Mouse (Mus musculus): ENCODE results near the gene Sf3a2. TPM values are rescaled to one million over a fixed set of nuclear protein-coding genes. Genes with fewer than 3 reads are reported as not detected.

The Sf3a2 gene
- polyA plus RNA-seq (2011; ENCODE audit: insufficient read depth, insufficient read length, low replicate concordance, missing spikeins) = 26.5 and 34.5 TPM in 2 replicates

- TF ChIP-seq POLR2A (IDR thresholded peaks at IDR 0.05; ENCODE audit: borderline replicate concordance, control insufficient read depth, low read depth, low read length) (peak; percentile 78), CTCF (IDR thresholded peaks at IDR 0.05; ENCODE audit: control insufficient read depth, insufficient read depth, low read length) (no peak)
- Histone ChIP-seq H3K4me3 (replicated peaks; ENCODE audit: control insufficient read depth, low read depth, low read length) (peak within 1 kb of the TSS; percentile 78), H3K4me1 (ENCODE audit: control insufficient read depth, insufficient read depth, low read length) (peaks cover 2% of the 10 kb centered on the region; the same call in 1 of the 2 replicates), H3K27ac (ENCODE audit: control insufficient read depth, insufficient read depth, low read depth, low read length, poor library complexity) (peak within 1 kb of the TSS; percentile 98)
- WGBS = under 1% methylated on average over 104 of the region's 104 CpGs
Measured at GRCm38 (mm10) chr10:80798150-80799006, at the start of gene Sf3a2, which contains the start of gene Plekhj1. Gene Sf3a2, plus strand, starts transcription at chr10:80798198. Gene Plekhj1, minus strand, starts transcription at chr10:80798626.

DNA sequence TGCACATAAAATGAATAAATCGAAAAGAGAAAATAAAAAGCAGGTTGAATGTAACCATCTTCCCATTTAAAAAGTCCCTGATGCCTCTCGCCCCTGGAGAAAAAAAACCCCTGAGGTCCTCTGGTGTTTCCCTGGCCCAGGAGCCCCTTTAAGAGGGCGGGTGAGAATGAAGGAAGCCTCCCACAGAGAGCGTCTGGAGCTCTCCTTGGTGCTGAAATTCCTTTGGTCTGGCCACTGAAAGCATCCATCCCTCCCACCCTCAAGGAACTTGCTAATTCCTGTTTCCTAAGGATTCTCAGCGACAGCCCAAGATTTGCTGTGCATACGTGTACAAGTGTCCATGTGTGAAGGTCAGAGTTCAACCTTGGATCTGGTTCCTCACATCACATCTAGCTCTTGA, 49.4 kb upstream of the Sf3a2 start:
- WGBS = 11% methylated on average over 6 of the region's 6 CpGs
- peaks cover 3% of the 10 kb centered on the region; the same call in 1 of the 2 replicates for H3K4me1 ChIP-seq (ENCODE audit: control insufficient read depth, insufficient read depth, low read length)
- H3K27ac ChIP-seq (ENCODE audit: control insufficient read depth, insufficient read depth, low read depth, low read length, poor library complexity) = no peak overlapping the region
- no peak for TF ChIP-seq CTCF (IDR thresholded peaks at IDR 0.05; ENCODE audit: control insufficient read depth, insufficient read depth, low read length)
- no peak for TF ChIP-seq POLR2A (IDR thresholded peaks at IDR 0.05; ENCODE audit: borderline replicate concordance, control insufficient read depth, low read depth, low read length)
- H3K4me3 ChIP-seq (replicated peaks; ENCODE audit: control insufficient read depth, low read depth, low read length) = no peak overlapping the region

DNA sequence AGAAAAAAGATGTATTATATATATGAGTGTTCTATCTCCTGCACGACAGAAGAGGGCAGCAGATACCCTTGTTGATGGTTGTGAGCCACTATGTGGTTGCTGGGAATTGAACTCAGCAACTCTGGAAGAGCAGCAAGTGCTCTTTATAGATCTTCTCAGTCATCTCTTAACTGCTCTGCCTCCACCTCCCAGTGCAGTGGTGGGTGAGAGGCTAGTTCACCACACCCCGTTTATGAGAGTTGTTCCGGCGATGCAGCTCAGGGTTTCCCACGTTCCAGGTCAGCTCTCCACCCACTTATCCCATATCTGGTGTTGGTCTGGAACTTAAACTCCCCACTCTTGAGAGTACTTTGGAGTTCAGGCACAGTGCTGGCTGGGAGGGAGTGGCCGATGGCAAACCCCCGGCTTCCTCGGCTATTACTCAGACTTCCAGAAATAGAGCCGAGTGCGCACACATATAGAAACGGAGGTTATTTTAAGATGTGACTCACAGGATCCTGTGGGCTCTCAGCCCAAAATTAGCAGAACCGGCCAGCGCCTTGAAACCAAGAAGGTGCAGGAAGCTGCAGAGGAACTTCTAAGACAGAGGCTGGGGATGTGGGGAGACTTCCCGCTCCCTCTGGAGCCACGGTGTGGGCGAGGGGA, 46.7 kb upstream of the Sf3a2 start:
- H3K4me1 ChIP-seq (ENCODE audit: control insufficient read depth, insufficient read depth, low read length) = peaks cover 3% of the 10 kb centered on the region; the same call in 1 of the 2 replicates
- no peak overlapping the region for H3K4me3 ChIP-seq (replicated peaks; ENCODE audit: control insufficient read depth, low read depth, low read length)
- TF ChIP-seq POLR2A (IDR thresholded peaks at IDR 0.05; ENCODE audit: borderline replicate concordance, control insufficient read depth, low read depth, low read length) (no peak), CTCF (IDR thresholded peaks at IDR 0.05; ENCODE audit: control insufficient read depth, insufficient read depth, low read length) (no peak)
- H3K27ac ChIP-seq (ENCODE audit: control insufficient read depth, insufficient read depth, low read depth, low read length, poor library complexity) = no peak overlapping the region
- WGBS = under 1% methylated on average over 16 of the region's 16 CpGs

DNA sequence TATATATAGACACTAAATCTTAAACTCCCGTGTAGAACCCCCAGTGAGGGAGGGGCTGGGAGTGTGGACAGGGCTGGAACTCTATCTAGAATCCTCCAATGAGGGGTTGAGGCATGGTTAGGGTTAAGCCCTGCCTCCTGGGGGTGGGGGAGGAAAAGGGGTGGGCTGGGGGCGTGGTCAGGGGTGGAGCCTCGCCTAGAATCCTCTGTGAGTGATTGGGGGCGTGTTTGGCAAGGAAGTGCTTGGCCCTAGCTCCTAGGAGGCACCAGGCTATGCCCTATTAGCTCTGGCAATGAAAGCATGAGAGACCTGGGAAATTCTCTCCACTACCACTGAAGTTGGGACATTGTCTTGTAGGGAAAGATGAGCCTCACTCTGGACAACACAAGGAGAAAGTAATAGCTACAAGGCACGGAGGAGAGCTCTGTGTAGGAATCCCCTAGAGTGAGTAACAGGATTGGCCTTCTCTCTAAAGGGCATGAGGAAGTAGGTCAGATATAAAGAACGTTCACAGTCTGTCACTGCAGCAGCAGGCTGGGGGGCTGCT, 45.8 kb upstream of the Sf3a2 start:
- TF ChIP-seq POLR2A (IDR thresholded peaks at IDR 0.05; ENCODE audit: borderline replicate concordance, control insufficient read depth, low read depth, low read length) (no peak), CTCF (IDR thresholded peaks at IDR 0.05; ENCODE audit: control insufficient read depth, insufficient read depth, low read length) (no peak)
- no peak overlapping the region for H3K27ac ChIP-seq (ENCODE audit: control insufficient read depth, insufficient read depth, low read depth, low read length, poor library complexity)

DNA sequence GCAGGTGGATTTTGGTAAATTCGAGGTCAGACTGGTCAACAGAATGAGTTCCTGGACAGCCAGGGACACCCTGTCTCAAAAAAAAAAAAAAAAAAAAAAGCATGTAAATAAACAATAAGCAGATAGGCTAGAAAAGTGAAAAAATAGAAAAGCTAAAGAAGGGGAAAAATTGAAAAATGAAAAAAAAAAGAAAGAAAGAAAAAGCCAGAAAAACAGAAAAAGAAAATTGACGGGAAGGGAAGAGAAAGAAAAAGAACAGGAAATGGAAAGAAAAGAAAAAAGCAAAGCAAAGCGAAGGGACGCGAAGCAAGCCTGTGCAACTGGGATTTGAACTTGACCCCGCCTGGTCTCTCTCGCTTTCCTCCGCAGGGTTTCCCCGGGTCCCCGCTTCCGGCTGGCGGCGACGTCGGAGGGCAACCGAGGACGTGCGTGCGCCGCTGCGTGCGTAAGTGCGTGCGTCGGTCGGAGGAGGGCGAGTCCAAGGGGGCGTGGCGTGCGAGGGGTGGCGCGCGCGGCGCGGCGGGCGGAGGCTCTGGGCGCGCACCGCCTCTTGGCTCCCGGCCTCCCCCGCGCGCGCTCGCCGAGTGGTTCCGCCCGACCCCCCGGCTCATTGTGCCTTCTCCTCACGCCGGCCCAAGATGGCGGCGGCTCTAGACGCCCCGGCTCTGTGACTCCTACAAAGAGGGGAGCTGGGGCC, 43.3 kb upstream of the Sf3a2 start, which contains the start of gene Dot1l:
Dot1l (plus strand) TSS at position 613 of the 697 bp plus-strand sequence.
- WGBS = under 1% methylated on average over 48 of the region's 57 CpGs

More for the DNA sequence above, 45.8 kb upstream of the Sf3a2 start:
- 1% methylated on average over 6 of the region's 6 CpGs for WGBS
- no peak overlapping the region for H3K4me3 ChIP-seq (replicated peaks; ENCODE audit: control insufficient read depth, low read depth, low read length)
- peaks cover 7% of the 10 kb centered on the region for H3K4me1 ChIP-seq (ENCODE audit: control insufficient read depth, insufficient read depth, low read length)

GRCm38 (mm10) chr10:80755291-80756015, 42.5 kb upstream of the Sf3a2 start:
- Histone ChIP-seq H3K4me3 (replicated peaks; ENCODE audit: control insufficient read depth, low read depth, low read length) (peak overlapping the region; percentile 90), H3K4me1 (ENCODE audit: control insufficient read depth, insufficient read depth, low read length) (peaks cover 9% of the 10 kb centered on the region), H3K27ac (ENCODE audit: control insufficient read depth, insufficient read depth, low read depth, low read length, poor library complexity) (peak overlapping the region; percentile 78; the same call in 1 of the 2 replicates)
- under 1% methylated on average over 71 of the region's 75 CpGs for WGBS
- TF ChIP-seq CTCF (IDR thresholded peaks at IDR 0.05; ENCODE audit: control insufficient read depth, insufficient read depth, low read length) = no peak
- TF ChIP-seq POLR2A (IDR thresholded peaks at IDR 0.05; ENCODE audit: borderline replicate concordance, control insufficient read depth, low read depth, low read length) = no peak

More for the DNA sequence above, 43.3 kb upstream of the Sf3a2 start, which contains the start of gene Dot1l:
- peak within 1 kb of the TSS; percentile 78; the same call in 1 of the 2 replicates for H3K27ac ChIP-seq (ENCODE audit: control insufficient read depth, insufficient read depth, low read depth, low read length, poor library complexity)
- H3K4me3 ChIP-seq (replicated peaks; ENCODE audit: control insufficient read depth, low read depth, low read length) = peak within 1 kb of the TSS; percentile 90
- peaks cover 9% of the 10 kb centered on the region for H3K4me1 ChIP-seq (ENCODE audit: control insufficient read depth, insufficient read depth, low read length)
- peak; percentile 55; the same call in 1 of the 2 replicates for TF ChIP-seq POLR2A (IDR thresholded peaks at IDR 0.05; ENCODE audit: borderline replicate concordance, control insufficient read depth, low read depth, low read length)
- no peak; the same call in 1 of the 2 replicates for TF ChIP-seq CTCF (IDR thresholded peaks at IDR 0.05; ENCODE audit: control insufficient read depth, insufficient read depth, low read length)

DNA sequence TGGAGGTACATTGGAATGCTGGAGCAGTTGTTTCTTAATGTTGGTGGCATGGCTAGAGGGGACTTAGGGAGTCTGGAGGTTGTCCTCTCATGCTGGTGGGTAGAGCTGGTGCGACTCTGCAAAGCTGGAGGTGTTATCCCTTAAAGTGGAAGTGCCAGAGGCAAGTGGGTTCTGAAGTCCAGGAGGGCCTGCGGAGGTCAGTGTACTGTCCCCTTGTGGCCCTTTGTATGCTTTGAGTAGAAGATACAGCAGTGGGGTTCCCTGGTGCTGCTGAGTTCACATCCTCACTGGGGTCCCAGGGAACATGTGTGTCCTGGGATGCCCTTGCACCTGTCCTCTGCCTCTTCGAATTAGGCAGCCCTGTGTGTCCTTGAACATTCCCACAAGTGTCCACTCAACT, 41.9 kb upstream of the Sf3a2 start:
- peaks cover 9% of the 10 kb centered on the region for H3K4me1 ChIP-seq (ENCODE audit: control insufficient read depth, insufficient read depth, low read length)
- TF ChIP-seq POLR2A (IDR thresholded peaks at IDR 0.05; ENCODE audit: borderline replicate concordance, control insufficient read depth, low read depth, low read length) (no peak), CTCF (IDR thresholded peaks at IDR 0.05; ENCODE audit: control insufficient read depth, insufficient read depth, low read length) (0 out of 2 replicates have a peak, but pooled peaks have one; percentile 12)
- H3K4me3 ChIP-seq (replicated peaks; ENCODE audit: control insufficient read depth, low read depth, low read length) = peak overlapping the region; percentile 90
- 32% methylated on average over 3 of the region's 3 CpGs for WGBS
- no peak overlapping the region for H3K27ac ChIP-seq (ENCODE audit: control insufficient read depth, insufficient read depth, low read depth, low read length, poor library complexity)

Data from bone marrow, adult 2 months (tissue).